Mouse (Mus musculus): ENCODE results near the gene Ly6g5c.

The Ly6g5c gene

DNA sequence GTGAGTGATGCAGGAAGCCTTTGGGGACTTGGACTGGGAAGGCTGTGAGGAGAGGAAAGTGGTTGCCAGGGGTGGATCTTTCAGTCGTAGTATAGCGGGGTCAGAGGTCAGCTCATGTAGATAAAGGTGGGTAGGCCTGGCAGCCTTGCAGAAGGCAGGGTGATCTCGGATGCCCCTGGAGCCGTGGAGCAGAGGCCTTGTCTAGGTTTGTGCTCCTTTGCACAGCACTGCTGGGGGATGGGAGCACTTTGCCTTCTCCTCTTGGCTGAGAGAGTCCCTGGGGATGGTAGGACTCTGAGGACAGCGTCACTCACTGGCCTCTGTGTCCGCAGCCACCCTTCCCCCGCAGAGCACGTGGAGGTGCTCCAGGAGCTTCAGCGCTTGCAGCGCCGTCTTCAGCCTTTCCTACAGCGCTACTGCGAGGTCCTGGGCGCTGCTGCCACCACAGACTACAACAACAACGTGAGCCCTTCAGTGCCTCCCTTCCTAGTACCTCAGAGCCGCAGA lies 32.5 kb downstream of the Ly6g5c start:
- DNase-seq (ENCODE audit: low read depth, low spot score) = no peak

DNA sequence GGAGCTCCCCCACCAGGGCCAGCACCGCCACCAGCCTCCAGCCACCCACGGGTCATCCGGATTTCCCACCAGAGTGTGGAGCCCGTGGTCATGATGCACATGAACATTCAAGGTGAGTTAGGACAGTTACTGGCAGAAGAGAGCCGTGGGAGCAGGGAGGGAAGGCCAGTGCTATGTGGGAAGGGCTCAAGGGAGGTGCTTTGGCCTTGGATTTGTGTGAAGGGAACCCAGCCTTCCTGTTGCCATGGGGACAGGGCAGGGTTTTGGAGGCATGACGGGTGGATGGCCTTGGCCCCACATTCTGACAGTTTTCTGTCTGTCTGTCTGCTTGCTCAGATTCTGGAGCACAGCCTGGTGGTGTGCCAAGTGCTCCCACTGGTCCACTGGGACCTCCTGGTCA lies 33.9 kb downstream of the Ly6g5c start:
- DNase-seq (ENCODE audit: low read depth, low spot score) = no peak

DNA sequence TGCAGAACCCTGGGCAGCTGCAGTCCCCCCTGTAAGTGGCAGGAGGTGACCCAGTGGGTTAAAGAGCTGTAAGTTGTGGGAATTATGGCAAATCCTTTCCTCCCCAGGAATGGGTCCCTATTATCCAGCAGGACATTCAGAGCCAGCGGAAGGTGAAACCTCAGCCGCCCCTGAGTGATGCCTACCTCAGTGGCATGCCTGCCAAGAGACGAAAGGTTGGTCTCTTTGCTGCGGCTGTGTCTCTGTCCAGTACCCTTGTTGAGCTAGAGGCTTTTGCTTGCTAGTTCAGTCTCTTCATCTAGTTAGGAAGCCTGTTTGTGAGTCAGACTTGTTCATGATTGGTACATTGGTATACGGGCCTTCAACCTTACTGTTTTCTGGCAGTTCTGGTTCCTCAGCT lies 38.1 kb downstream of the Ly6g5c start:
- no peak for DNase-seq (ENCODE audit: low read depth, low spot score)

DNA sequence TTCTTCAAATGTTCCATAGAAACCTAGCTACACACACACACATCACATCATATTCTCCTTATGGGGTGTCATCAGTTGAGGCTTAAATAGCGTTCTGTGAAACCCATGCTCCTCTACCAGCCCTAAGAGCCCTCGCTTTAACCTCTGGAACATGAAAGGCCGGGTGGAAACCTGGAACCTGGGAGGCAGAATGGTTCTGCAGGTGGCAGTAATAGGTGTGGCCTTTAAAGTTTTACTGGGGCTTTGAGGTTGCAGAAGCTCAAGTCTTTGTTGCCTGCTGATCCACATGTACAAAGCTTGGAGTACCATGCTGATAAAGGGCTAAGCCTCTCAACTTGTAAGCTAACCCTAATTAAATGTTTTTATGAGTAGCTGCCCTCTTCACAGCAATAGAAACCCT lies 39.3 kb downstream of the Ly6g5c start:
- no peak for DNase-seq (ENCODE audit: low read depth, low spot score)

GRCm38 (mm10) chr17:35147922-35148639 lies 40.0 kb downstream of the Ly6g5c start:
- DNase-seq (ENCODE audit: low read depth, low spot score) = no peak

DNA sequence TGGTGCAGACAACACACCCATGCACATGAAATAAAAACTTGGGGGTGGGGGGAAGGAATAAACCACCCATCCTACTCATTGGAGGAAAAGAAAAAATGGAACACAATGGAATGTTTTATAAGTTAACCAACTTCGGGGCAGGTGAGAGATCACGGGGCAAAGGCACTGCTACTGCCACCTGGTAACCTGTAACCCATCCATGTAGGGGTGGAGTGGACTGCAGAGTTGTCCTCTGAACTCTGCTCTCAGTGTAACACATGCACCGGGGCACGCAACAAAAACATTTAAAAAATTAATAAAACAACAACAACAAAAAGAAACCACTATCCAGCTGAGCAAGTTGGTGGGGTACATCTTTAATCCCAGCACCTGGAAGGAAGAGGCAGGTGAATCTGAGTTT lies 44.0 kb downstream of the Ly6g5c start:
- no peak for DNase-seq (ENCODE audit: low read depth, low spot score)

DNA sequence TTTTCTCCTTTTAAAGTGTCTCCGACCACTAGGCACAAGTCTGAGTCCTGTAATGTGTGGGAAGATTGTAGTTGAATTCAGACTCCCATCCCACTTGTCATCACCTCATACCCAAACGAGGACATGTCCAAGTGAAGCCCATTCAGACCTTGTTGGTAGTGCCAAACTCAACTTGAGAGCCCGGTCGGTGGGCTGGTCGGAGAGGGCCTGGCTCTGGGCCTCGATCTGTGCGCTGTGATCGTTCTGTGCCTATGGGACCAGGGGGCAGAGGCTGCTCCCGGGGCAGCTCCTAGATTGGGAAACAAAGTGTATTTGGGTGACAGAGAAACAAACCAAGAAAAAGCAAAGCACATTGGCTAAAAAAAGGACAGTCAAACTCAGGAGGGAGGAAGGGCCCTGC lies 45.0 kb downstream of the Ly6g5c start:
- no peak for DNase-seq (ENCODE audit: low read depth, low spot score)

DNA sequence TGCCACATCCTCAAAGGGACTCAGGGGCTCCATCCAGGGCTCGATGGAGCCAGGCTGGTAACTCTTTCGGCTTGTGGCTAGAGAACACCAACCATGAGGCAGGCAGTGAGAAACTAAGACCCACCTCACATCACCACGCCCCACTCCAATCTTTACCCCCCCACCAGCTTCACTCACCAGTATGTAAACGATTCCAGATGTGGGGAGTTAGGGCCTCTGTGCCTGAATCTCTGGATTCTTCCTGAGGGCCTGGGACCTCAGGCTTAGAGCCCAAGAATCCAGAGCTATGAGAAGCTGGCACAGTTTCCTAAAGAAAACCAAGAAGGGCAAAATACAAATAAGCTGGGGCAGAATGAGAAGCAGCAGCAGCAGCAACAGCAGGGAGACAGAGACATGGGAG lies 45.9 kb downstream of the Ly6g5c start:
- no peak for DNase-seq (ENCODE audit: low read depth, low spot score)

DNA sequence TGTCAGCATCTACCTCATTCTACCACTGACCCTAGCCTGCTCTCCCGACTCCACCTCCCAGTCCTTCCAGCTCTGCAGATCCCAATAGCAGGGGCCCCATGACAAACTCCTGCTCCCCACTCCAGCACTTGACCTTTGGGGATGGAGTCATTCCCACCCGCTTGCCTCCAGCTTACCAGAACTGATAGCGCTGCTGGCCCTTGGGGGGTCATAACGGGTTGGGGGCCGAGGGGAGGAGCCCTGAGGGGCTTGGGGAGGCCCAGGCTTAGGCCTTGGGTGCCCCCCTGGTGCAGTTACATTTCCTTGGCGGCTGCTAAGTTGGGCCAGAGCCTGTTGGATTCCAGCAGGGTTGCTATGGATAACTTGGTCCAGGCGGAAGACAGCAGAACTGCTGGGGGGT lies 46.5 kb downstream of the Ly6g5c start:
- no peak for DNase-seq (ENCODE audit: low read depth, low spot score)

DNA sequence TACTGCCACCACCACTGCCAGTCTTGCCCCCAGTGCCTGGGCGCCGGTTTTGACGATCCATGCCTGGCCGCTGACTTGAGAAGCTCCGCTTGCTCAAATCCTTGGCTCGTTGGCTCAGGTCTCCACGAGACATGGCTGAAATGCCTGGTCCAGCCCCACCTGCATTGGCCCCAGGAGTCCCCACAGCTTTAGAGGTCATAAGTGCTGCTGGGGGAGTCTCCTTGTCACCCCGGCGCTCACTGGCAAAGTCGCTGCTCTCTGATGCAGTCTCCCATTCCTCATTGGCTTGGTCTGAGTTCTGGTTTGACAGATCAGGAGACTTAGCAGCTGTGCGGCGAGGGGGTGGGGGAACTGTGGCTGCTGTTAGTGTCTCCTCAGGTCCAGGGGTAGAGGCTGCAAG lies 47.4 kb downstream of the Ly6g5c start:
- no peak for DNase-seq (ENCODE audit: low read depth, low spot score)

GRCm38 (mm10) chr17:35156461-35157200 lies 48.6 kb downstream of the Ly6g5c start:
- no peak for DNase-seq (ENCODE audit: low read depth, low spot score)

DNA sequence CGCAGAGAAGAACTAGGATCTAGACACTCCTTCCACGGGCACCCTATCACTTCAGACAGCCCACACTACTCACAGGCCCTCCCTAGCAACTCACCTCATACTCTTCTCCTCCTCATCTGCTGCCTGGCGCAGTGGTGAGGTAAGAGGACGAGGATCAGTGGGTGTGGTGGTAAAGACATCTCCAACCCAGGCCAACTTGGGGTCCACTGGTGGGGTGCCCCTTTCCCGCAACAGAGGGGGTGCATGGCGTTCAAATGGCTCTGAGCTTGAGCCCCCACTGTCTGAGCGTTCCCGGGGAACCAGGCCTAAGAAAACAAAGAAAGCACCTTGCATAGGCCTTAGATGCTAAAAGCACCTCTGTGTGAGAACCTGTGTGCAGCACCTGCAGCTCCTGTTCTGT lies 49.2 kb downstream of the Ly6g5c start:
- DNase-seq (ENCODE audit: low read depth, low spot score) = no peak

DNA sequence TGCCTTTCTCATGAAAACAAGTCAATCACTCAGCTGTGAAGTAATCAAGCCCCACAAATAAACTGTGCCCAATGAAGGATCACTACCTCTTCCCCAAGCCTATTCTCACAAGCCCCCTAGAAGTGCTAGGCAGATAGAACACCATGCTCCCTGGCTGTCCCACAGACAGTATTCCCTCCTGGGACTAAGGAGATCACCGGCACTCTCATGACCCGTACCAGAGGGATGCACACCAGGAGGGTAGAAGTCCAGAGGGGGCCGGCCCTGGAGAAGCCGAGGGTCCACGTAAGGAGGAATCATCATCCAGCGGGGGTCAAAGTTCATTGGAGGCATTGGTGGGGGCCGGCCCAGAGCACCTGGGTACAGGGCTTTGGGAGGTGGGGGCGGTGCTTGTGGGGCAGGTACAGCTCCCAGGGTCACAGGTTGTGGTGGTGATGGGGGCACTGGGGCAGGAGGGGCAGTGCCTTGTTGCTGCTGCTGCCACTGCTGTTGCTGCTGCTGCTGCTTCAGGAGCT lies 49.6 kb downstream of the Ly6g5c start:
- no peak for DNase-seq (ENCODE audit: low read depth, low spot score)

- DNase-seq (ENCODE audit: low read depth, low spot score) = no peak
Measured at GRCm38 (mm10) chr17:35158850-35159593, 50.9 kb downstream of the Ly6g5c start.

DNA sequence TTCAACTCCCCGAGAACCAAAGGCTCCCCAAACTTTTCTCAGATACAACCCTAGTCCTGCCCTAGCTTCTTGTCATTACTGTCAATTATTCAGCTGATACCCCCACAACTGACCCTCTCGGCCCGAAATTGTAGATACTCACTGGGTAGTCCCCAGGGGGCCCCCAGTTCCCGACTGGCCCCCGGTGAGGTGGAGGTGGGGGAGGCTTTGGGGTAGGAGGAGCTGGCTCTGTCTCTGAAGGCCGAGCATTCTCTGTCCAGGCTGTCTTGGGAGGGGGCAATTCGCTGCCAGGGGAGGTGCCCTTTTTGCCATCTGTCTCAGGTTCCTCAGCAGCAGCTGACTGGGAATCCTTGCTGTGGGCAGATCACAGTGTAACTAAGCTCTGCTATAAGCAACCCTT lies 51.6 kb downstream of the Ly6g5c start:
- no peak for DNase-seq (ENCODE audit: low read depth, low spot score)

DNA sequence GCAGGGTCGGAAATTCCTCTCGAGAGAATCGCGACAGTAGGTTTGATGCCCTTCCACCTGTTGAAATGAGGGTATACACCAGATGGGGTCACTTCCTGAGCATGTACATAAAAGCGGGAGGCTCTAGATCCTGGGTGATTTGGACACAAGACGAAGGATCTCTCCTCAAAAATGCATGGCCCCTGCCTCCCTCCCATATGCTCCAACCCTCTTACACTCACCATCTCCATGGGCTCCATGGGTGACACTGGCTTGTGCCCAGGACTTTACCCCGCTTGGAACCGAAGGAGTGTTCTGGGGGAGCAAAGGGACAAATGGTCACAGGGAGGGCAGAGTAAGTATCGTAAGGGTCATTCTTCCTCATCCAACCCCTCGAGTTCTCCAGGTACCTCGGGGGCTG lies 53.3 kb downstream of the Ly6g5c start:
- DNase-seq (ENCODE audit: low read depth, low spot score) = no peak

All from A20 (cell line).